Mouse (Mus musculus) neural tube, embryonic 11.5 days (tissue): ENCODE measurements around the gene Kif26b. TPM values are rescaled to one million over a fixed set of nuclear protein-coding genes. Genes with fewer than 3 reads are reported as not detected.

ENCODE experiments used
- ATAC-seq: fragments of 200-750 bp; cut with Nextera tagmentation; 2 replicates; pipeline ENCODE4 v1.8.0; 2017; ENCODE audit warnings: moderate number of reproducible peaks, mild to moderate bottlenecking, moderate TSS enrichment, moderate library complexity; ENCODE audit not compliant: insufficient read depth, low FRiP score, low TSS enrichment
- DNase-seq: peaks from one replicate; pipeline ENCODE4 v3.0.0-alpha.2; 2015; ENCODE audit warnings: low spot score
- H3K27ac ChIP-seq: fragments of 300-500 bp; sonication (generic); 2 replicates; pipeline ENCODE4 v1.5.1; 2014; ENCODE audit warnings: low read depth, mild to moderate bottlenecking, low read length
- H3K27me3 ChIP-seq: fragments of 300-500 bp; sonication (generic); 2 replicates; pipeline ENCODE4 v1.6.1; 2014; ENCODE audit warnings: mild to moderate bottlenecking, low read length, mixed read lengths; ENCODE audit not compliant: control insufficient read depth, insufficient read depth
- H3K36me3 ChIP-seq: fragments of 300-500 bp; sonication (generic); 2 replicates; pipeline ENCODE4 v1.6.1; 2014; ENCODE audit warnings: mild to moderate bottlenecking, low read length, moderate library complexity, mixed read lengths; ENCODE audit not compliant: control insufficient read depth, insufficient read depth
- H3K4me1 ChIP-seq: fragments of 300-500 bp; sonication (generic); 2 replicates; pipeline ENCODE4 v1.6.1; 2014; ENCODE audit warnings: low read length, mixed read lengths; ENCODE audit not compliant: control insufficient read depth, insufficient read depth
- H3K4me2 ChIP-seq: fragments of 300-500 bp; sonication (generic); 2 replicates; pipeline ENCODE4 v1.6.1; 2014; ENCODE audit warnings: low read depth, mild to moderate bottlenecking, moderate library complexity
- H3K4me3 ChIP-seq: fragments of 300-500 bp; sonication (generic); 2 replicates; pipeline ENCODE4 v1.5.1; 2014; ENCODE audit warnings: low read depth, low read length
- H3K9ac ChIP-seq: fragments of 300-500 bp; sonication (generic); 2 replicates; pipeline ENCODE4 v1.6.1; 2014; ENCODE audit warnings: mild to moderate bottlenecking, low read length
- H3K9me3 ChIP-seq: fragments of 300-500 bp; sonication (generic); 2 replicates; pipeline ENCODE4 v1.6.1; 2016; ENCODE audit warnings: low read length; ENCODE audit not compliant: control insufficient read depth
- WGBS: fragments of 180-500 bp; shearing (Covaris S2); extraction: QIAGEN DNeasy Blood & Tissue Kit; methylation state at CpG from one replicate; pipeline ENCODE4 v1.1.7; 2014; 5-methylcytosine and 5-hydroxymethylcytosine counted together
- polyA plus RNA-seq: library from polyadenylated mRNA; unstranded; fragments of >200 nt; fragmentation: Nextera tagmentation; extraction: Ambion mirVana; gene quantifications from 2 replicates; pipeline ENCODE4 v1.2.1, GENCODE M21; 2014

Gene Kif26b
- polyA plus RNA-seq, 1 experiment from 2014 or later, result 6.5 TPM

DNA sequence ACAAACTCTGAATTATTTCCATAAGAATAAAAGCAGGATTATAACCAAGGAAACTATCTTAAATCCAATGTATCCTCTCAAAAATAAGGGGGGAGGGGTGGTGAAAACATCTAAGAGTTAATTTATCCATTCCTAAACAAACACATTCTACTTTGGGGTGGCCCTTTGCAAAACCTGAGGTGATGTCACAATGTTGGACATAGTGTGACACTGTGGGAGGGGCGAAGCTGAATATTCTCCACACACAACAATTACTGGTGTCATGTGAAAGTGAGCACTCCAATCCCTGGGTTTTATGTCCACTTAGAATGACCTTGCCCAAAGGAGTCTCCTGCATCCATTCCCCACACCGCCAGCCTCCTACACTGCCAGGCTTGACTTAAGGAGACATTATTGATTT is 408.1 kb downstream of the Kif26b start:
- no peaks in the 10 kb centered on the region for H3K9me3 ChIP-seq
- no peak overlapping the region for H3K9ac ChIP-seq
- no peaks in the 10 kb centered on the region for H3K27me3 ChIP-seq
- DNase-seq, result no peak
- WGBS, result 79% methylated on average over 2 of the region's 2 CpGs
- no peak overlapping the region for H3K27ac ChIP-seq
- ATAC-seq, result no peak
- no peak overlapping the region for H3K4me2 ChIP-seq
- no peaks in the 10 kb centered on the region for H3K4me1 ChIP-seq
- no peaks in the 10 kb centered on the region; the same call in 1 of the 2 replicates for H3K36me3 ChIP-seq
- H3K4me3 ChIP-seq, result no peak overlapping the region

DNA sequence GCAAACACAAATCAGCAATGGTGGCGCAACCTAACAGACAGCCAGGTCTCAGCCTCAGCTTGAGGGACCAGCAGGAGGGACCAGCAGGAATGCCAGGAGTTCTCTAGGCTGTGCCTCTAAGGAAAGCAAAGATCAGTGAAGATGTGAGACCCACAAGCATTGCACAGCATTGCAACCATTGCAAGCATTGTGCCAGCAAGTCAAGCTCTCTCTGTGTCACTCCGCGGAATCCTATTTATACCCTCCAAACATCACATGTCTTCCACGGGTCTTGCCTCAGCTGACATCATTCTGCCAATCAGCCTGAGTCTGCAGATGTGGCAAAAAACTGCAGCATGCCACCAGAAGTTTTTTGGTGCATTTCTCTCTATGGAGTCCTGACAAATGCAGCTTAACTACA is 411.4 kb downstream of the Kif26b start:
- no peaks in the 10 kb centered on the region for H3K4me1 ChIP-seq
- no peaks in the 10 kb centered on the region for H3K36me3 ChIP-seq
- no peak overlapping the region for H3K27ac ChIP-seq
- H3K4me3 ChIP-seq, result no peak overlapping the region
- H3K27me3 ChIP-seq, result no peaks in the 10 kb centered on the region
- 88% methylated on average over 4 of the region's 4 CpGs for WGBS
- no peak overlapping the region for H3K4me2 ChIP-seq
- no peak overlapping the region for H3K9ac ChIP-seq
- DNase-seq, result no peak
- H3K9me3 ChIP-seq, result no peaks in the 10 kb centered on the region
- no peak for ATAC-seq

- H3K36me3 ChIP-seq, result no peaks in the 10 kb centered on the region
- ATAC-seq (no peak), DNase-seq (no peak)
- H3K4me2 ChIP-seq, result no peak overlapping the region
- H3K27me3 ChIP-seq, result no peaks in the 10 kb centered on the region
- no peak overlapping the region for H3K27ac ChIP-seq
- 39% methylated on average over 7 of the region's 7 CpGs for WGBS
- H3K9ac ChIP-seq, result no peak overlapping the region
- H3K9me3 ChIP-seq, result no peaks in the 10 kb centered on the region
- no peak overlapping the region for H3K4me3 ChIP-seq
- no peaks in the 10 kb centered on the region for H3K4me1 ChIP-seq
These were observed 413.5 kb downstream of the Kif26b start for GRCm38 (mm10) chr1:178942251-178942963.

DNA sequence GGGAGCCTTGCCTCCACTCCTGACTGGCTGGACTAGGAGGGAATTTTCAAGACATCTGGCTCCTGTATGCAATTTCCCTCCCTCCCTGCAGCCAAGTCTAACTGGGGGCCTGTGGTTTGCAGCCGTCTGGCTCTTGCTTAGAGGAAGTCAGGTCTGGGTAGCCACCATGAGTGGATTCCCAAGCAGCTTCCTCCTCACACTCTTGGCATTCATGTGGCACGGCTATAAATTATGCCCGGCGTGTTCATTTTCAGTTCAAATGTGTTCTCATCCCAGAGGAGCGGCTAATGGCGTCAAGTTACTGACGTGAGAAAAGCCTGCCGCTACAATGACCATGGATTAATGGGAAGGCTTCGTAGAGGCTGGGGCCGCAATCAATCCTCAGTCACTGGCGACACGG is 424.0 kb downstream of the Kif26b start:
- H3K4me1 ChIP-seq, result peaks cover 12% of the 10 kb centered on the region
- no peak overlapping the region for H3K4me2 ChIP-seq
- no peaks in the 10 kb centered on the region for H3K27me3 ChIP-seq
- H3K4me3 ChIP-seq, result no peak overlapping the region
- no peak overlapping the region for H3K27ac ChIP-seq
- no peak overlapping the region for H3K9ac ChIP-seq
- no peaks in the 10 kb centered on the region for H3K9me3 ChIP-seq
- peak; percentile 50; the same call in 1 of the 2 replicates for ATAC-seq
- WGBS, result 34% methylated on average over 12 of the region's 12 CpGs
- peak; percentile 43 for DNase-seq
- no peaks in the 10 kb centered on the region for H3K36me3 ChIP-seq

DNA sequence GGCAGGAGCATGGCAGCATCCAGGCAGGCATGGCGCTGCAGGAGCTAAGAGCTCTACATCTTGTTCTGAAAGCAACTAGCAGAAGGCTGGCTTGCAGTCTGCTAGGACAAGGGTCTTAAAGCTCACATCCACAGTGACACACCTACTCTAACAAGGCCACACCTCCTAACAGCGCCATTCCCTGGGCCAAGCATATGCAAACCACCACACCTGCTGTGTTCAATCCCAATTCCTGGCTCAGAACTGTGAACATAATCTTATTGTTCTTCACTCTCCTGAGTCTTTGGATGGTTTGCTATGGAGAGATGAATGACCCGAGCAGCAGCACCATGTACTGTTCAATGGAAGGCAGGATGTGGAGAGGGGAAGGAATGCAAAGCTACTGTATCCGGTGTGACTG is 429.7 kb downstream of the Kif26b start:
- Histone ChIP-seq H3K4me2 (no peak overlapping the region), H3K4me1 (peaks cover 11% of the 10 kb centered on the region; the same call in 1 of the 2 replicates), H3K27ac (no peak overlapping the region), H3K9ac (no peak overlapping the region), H3K36me3 (no peaks in the 10 kb centered on the region), H3K9me3 (no peaks in the 10 kb centered on the region), H3K4me3 (no peak overlapping the region), H3K27me3 (no peaks in the 10 kb centered on the region)
- WGBS, result 84% methylated on average over 4 of the region's 4 CpGs
- no peak for ATAC-seq
- DNase-seq, result no peak

DNA sequence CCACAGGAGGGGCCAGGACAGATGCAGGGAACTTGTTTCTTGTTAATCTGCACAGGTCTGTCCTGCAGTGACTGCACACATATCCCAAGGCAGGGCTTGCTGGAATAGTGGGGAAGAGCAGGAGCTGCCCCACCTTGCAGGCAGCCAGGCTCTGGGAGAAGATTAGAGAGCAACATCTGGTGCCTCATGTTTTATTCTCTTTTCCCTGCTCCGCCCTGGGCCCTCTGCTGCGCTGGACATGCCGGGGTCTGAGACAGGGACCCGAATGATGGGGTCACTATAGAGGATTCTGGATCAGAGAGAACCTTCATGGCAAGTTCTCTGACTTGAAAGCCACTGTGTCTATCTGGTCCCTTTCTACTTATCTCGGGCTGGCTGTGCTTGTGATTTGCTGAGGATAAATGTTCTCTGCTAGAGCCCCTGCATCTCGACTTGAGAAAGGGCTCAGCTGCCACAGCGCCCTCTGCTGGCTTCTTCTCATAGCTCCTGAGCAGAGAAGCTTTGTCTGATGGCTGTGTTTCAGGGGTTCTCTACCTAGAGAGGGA is 431.2 kb downstream of the Kif26b start:
- H3K9ac ChIP-seq, result no peak overlapping the region
- H3K27ac ChIP-seq, result no peak overlapping the region
- no peaks in the 10 kb centered on the region for H3K36me3 ChIP-seq
- WGBS, result 44% methylated on average over 7 of the region's 7 CpGs
- no peak overlapping the region for H3K4me2 ChIP-seq
- H3K4me3 ChIP-seq, result no peak overlapping the region
- no peaks in the 10 kb centered on the region for H3K9me3 ChIP-seq
- ATAC-seq, result no peak
- peak; percentile 85 for DNase-seq
- no peaks in the 10 kb centered on the region for H3K27me3 ChIP-seq
- peaks cover 11% of the 10 kb centered on the region; the same call in 1 of the 2 replicates for H3K4me1 ChIP-seq

DNA sequence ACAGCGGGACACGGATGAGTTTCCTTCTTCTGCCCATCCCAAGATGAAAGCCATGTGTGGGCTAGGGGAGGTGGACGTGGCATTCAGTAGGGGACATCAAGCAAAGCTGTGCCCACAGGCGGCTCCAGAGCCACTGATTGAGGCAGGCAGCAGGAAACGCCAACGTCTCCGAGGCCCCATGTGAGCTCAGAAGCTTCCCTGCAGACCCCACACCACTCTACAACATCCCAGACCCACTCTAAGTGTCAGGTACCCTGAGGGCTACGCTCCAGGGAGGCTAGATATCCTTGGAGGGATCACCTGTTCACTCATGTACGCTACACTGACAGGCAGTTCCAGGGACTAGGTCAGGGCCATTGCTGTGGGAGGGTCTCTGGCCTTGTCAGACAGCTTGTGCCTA is 432.7 kb downstream of the Kif26b start:
- H3K4me2 ChIP-seq, result no peak overlapping the region
- no peak overlapping the region for H3K27ac ChIP-seq
- no peaks in the 10 kb centered on the region for H3K9me3 ChIP-seq
- no peaks in the 10 kb centered on the region for H3K36me3 ChIP-seq
- no peak overlapping the region for H3K9ac ChIP-seq
- H3K27me3 ChIP-seq, result no peaks in the 10 kb centered on the region
- ATAC-seq (no peak), DNase-seq (no peak)
- WGBS, result 75% methylated on average over 9 of the region's 9 CpGs
- peaks cover 11% of the 10 kb centered on the region; the same call in 1 of the 2 replicates for H3K4me1 ChIP-seq
- H3K4me3 ChIP-seq, result no peak overlapping the region

DNA sequence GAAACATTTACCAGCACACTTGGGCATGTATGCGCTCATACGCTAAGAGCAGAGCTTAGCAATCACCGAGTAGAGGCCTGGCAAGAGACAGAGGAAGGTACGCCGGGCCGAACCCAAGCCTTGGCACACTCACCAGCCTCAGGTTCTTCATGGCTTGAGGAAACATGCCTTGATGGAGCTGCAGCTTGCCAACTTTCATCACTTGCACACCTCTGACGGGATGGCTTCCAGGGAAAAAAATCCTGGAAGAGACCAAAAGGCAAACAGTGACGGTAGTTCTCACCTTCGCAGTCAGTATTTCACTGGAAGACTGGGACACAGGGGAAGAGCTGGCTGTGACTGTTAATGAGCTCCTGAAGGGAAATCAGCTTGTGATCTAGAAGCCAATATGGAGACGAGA is 443.1 kb downstream of the Kif26b start:
- no peaks in the 10 kb centered on the region for H3K27me3 ChIP-seq
- no peak overlapping the region for H3K4me3 ChIP-seq
- H3K9ac ChIP-seq, result no peak overlapping the region
- H3K4me2 ChIP-seq, result no peak overlapping the region
- H3K4me1 ChIP-seq, result no peaks in the 10 kb centered on the region
- no peak overlapping the region for H3K27ac ChIP-seq
- ATAC-seq, result no peak
- DNase-seq, result no peak
- no peaks in the 10 kb centered on the region for H3K9me3 ChIP-seq
- WGBS, result 87% methylated on average over 10 of the region's 10 CpGs
- H3K36me3 ChIP-seq, result no peaks in the 10 kb centered on the region

- ATAC-seq (no peak), DNase-seq (no peak)
- no peak overlapping the region for H3K4me2 ChIP-seq
- WGBS, result 67% methylated on average over 8 of the region's 8 CpGs
- H3K4me3 ChIP-seq, result no peak overlapping the region
- H3K9ac ChIP-seq, result no peak overlapping the region
- H3K9me3 ChIP-seq, result no peaks in the 10 kb centered on the region
- no peak overlapping the region for H3K27ac ChIP-seq
- H3K4me1 ChIP-seq, result no peaks in the 10 kb centered on the region; the same call in 1 of the 2 replicates
- H3K36me3 ChIP-seq, result no peaks in the 10 kb centered on the region
- no peaks in the 10 kb centered on the region for H3K27me3 ChIP-seq
These were observed 449.8 kb downstream of the Kif26b start for GRCm38 (mm10) chr1:178978617-178979245.
